Mouse (Mus musculus) lung, adult 10 weeks (tissue): Measurements from ENCODE around the gene Rab30. TPM values are rescaled to one million over a fixed set of nuclear protein-coding genes. Genes with fewer than 3 reads are reported as not detected.

Experiments
- polyA plus RNA-seq: library from polyadenylated mRNA; stranded (reverse); fragments of 350-450 nt; fragmentation: Illumina TruSeq; extraction: RNeasy Lipid Tissue Mini Kit (QIAGEN cat#74804); gene quantifications from one replicate; pipeline ENCODE4 v1.2.3, GENCODE M21; 2014; ENCODE audit warnings: low read depth, low replicate concordance; ENCODE audit not compliant: insufficient read depth

The Rab30 gene
- 1.7 TPM for polyA plus RNA-seq

GRCm38 (mm10) chr7:92741152-92741860 is at the start of gene Rab30:
Gene Rab30 (plus strand): TSS chr7:92741603.

GRCm38 (mm10) chr7:92874116-92874675 is 132.8 kb downstream of the Rab30 start, which contains the start of the genes Ddias and Prcp:
Gene Ddias (minus strand): TSS chr7:92874247.
Gene Prcp (plus strand): TSS chr7:92874470.

Other genes starting within 250 kb of the Rab30 start
- 24.5 TPM for gene Ccdc90b, start 180.5 kb upstream of the Rab30 start, polyA plus RNA-seq
- gene Ankrd42, start 104.5 kb upstream of the Rab30 start, polyA plus RNA-seq, result 3.9 TPM
- gene Pcf11, start 71.7 kb upstream of the Rab30 start, polyA plus RNA-seq, result 15.3 TPM
- 0.28 TPM for gene Ddias, start 132.6 kb downstream of the Rab30 start, polyA plus RNA-seq
- gene Prcp, start 132.9 kb downstream of the Rab30 start, polyA plus RNA-seq, result 21.9 TPM